Mouse (Mus musculus) lung, adult 2 months (tissue): ENCODE data around the gene Cmtm6. TPM values are rescaled to one million over a fixed set of nuclear protein-coding genes. Genes with fewer than 3 reads are reported as not detected.

Source experiments
- DNase-seq: peaks from one replicate; pipeline ENCODE4 v3.0.0; 2022
- H3K4me1 ChIP-seq: fragments of 200-500 bp; 2 replicates; pipeline ENCODE4 v1.6.1; 2011; ENCODE audit warnings: low read length; ENCODE audit not compliant: control insufficient read depth, insufficient read depth
- H3K4me3 ChIP-seq: fragments of 200-500 bp; replicated peaks from 2 replicates; pipeline ENCODE3; 2011; ENCODE audit warnings: low read depth, mild to moderate bottlenecking, control low read depth, low read length; ENCODE audit errors: extremely low read depth
- CTCF ChIP-seq: fragments of 200-500 bp; IDR thresholded peaks from 2 replicates; pipeline ENCODE4 v1.5.1; 2011; ENCODE audit warnings: mild to moderate bottlenecking, low read length, control low read depth; ENCODE audit not compliant: insufficient read depth
- POLR2A ChIP-seq: fragments of 200-500 bp; IDR thresholded peaks from 2 replicates; pipeline ENCODE4 v1.6.1; 2011; ENCODE audit warnings: low read depth, mild to moderate bottlenecking, control low read depth, low read length, borderline replicate concordance; ENCODE audit errors: extremely low read depth
- WGBS: fragments of 180-500 bp; shearing (Covaris S2); methylation state at CpG from one replicate; pipeline ENCODE4 v1.1.7; 2018; 5-methylcytosine and 5-hydroxymethylcytosine counted together
- polyA plus RNA-seq: library from polyadenylated mRNA; depleted of rRNA; stranded (reverse); fragments of >200 nt; gene quantifications from 2 replicates; pipeline ENCODE4 v1.2.3, GENCODE M21; 2012

Gene Cmtm6
- polyA plus RNA-seq, 1 experiment, result 79.8 TPM

DNA sequence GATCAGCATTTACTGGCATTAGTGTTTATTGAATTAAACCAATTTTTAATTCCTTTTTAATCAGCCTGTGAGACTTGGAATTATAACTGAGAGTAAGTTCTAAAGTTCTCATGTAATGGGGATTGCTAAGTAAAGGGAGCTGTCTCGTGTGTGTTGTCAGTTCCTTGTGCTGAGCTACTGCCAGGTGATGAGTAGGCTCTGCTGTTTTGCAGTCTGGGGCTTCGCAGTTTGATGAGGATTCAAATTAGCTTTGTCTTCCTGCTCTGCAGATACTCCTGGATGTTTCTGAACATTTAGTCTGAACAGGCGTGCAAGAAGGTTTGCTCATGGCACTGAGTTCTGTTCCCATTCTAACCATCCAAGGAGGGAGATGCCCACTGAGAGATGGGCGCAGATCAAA lies 33.8 kb upstream of the Cmtm6 start:
- Histone ChIP-seq H3K4me1 (no peaks in the 10 kb centered on the region), H3K4me3 (no peak overlapping the region)
- no peak for TF ChIP-seq CTCF
- no peak for TF ChIP-seq POLR2A
- no peak for DNase-seq
- 93% methylated on average over 4 of the region's 4 CpGs for WGBS

DNA sequence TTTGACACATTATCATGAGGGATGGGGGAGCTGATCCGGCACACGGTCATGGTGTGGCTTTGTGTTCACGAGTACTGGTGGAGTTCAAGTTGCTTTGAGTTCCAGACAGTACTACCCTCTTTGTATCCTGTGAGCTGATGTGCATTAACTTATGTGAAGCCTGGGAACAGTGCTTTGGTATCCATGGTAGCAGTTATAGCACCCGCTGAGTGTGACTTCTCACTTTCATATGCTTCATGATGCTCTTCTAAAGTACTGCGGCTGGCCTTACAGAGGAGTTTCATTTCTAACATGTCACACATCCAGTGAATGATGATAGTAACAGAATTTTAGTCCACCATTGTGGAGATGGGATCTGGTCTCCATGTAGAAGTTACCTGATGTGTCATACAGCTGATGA lies 33.0 kb upstream of the Cmtm6 start:
- DNase-seq, result no peak
- TF ChIP-seq POLR2A, result no peak
- no peak for TF ChIP-seq CTCF
- H3K4me1 ChIP-seq, result no peaks in the 10 kb centered on the region
- WGBS, result 85% methylated on average over 5 of the region's 5 CpGs
- no peak overlapping the region for H3K4me3 ChIP-seq

DNA sequence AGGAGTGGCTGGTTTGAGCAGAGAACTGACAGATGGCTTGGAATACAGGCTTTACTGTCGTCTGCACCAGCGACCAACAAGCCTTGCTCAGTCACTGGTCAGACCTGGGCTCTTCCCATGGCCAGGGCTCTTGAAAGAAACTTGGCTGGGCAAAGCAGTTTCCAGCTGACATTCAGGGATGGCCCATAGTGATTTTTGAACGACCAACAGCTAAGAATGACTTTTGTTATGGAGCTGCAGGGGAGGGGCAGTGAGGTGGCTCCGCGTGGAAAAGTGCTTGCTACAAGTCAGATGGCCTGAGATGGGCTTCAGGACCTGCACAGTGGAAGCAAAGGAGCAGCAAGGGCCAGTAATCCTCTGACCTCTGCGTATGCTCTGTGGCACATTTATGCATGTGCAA lies 31.7 kb upstream of the Cmtm6 start:
- DNase-seq, result no peak
- Histone ChIP-seq H3K4me3 (no peak overlapping the region), H3K4me1 (no peaks in the 10 kb centered on the region)
- TF ChIP-seq POLR2A (no peak), CTCF (no peak)
- 65% methylated on average over 6 of the region's 6 CpGs for WGBS

DNA sequence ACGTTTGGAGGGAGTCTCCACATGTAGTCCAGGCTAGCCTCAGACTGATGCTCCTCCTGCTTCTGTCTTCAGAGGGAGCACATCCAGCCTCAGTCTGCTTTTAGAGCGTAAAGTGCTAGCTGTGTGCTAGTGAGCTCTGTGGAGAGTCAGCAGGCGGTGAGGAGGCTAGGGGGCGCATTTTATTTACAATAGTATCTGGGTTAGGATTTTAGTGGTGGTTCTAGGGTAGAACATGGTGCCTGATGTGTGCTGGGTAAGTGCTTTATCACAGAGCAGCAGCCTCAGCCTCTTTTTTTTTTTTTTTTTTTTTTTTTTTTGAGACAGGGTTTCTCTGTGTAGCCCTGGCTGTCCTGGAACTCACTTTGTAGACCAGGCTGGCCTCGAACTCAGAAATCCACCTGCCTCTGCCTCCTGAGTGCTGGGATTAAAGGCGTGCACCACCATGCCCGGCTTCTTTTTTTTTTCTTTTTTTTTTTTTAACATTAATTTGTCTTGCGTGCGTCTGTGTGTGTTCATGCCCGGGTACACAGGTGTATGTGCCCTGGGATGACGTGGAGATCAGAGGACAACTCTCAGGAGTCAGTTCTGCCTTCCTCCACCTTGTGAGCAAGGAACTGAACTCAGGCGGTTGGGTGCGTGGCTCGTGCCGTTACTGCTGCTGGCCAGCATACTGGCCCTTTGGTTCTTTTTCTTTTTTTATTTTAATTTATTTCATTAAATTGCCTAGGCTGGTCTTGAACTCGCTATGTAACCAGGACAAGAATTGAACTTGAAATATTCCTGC lies 30.8 kb upstream of the Cmtm6 start:
- WGBS, result 89% methylated on average over 15 of the region's 16 CpGs
- DNase-seq, result no peak
- Histone ChIP-seq H3K4me3 (no peak overlapping the region), H3K4me1 (no peaks in the 10 kb centered on the region)
- TF ChIP-seq POLR2A, result no peak
- TF ChIP-seq CTCF, result no peak

DNA sequence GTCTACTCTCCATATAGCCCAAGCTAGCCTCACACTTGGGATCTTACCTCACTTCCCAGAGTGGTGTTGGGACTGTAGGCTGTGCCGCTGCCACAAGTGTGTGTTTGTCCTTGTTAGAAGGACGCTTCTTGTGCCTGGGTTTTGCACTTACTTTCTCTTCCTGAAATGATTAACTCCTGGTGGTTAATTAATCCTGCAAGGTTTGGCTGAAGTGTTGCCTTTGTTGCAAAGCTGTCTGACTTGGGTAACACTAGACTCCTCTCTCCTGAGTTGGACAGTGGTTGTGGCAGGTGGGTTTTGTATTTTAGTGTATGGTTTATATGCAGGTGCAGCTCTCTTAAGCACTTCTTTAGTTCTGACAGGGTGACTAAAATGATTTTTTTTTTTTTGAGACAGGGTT lies 29.9 kb upstream of the Cmtm6 start:
- WGBS, result 75% methylated on average over 2 of the region's 2 CpGs
- H3K4me3 ChIP-seq, result no peak overlapping the region
- no peaks in the 10 kb centered on the region for H3K4me1 ChIP-seq
- no peak for DNase-seq
- no peak for TF ChIP-seq CTCF
- no peak for TF ChIP-seq POLR2A

DNA sequence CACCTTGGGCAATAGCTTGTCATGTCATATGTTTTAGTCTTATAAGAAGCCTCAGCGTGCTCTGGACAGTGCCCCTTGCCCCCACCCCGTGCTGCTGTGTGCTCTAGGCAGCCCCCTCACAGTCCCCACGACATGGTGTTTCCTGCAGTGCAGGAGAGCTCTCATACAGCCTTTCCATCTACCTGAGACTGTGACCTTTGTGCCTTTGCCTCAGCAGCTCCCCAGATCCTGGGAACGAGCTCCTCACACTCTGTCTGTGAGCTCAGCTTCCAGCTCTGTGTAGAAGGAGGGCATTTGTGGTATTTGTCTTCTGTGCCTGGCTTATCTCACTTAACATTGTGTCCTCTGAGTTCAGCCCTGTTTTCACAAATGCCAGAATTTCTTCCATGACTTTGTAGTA lies 29.0 kb upstream of the Cmtm6 start:
- H3K4me1 ChIP-seq, result no peaks in the 10 kb centered on the region
- TF ChIP-seq CTCF (no peak), POLR2A (no peak)
- H3K4me3 ChIP-seq, result no peak overlapping the region
- WGBS, result 89% methylated on average over 4 of the region's 4 CpGs
- no peak for DNase-seq

DNA sequence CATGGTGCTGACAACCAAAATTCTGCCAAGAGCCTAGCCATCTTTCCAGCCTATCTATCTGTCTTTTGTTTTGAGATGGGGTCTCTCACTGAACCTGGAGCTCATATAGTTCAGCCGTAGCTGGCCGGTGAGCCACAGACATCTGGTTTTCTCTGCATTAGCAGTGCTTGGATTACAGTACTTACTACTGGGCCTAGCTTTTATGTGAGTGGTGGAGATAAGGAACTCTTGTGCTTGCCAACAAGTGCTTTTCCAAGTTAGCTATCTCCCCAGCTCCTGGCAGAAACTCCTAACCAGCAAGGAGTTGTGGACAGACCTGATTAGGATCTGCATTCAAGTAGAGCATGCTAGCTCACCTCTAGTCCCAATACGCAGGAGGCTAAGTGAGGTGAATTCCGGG lies 23.1 kb upstream of the Cmtm6 start:
- no peak for TF ChIP-seq CTCF
- no peak for TF ChIP-seq POLR2A
- Histone ChIP-seq H3K4me3 (no peak overlapping the region), H3K4me1 (no peaks in the 10 kb centered on the region; the same call in 1 of the 2 replicates)
- 90% methylated on average over 4 of the region's 4 CpGs for WGBS
- no peak for DNase-seq

DNA sequence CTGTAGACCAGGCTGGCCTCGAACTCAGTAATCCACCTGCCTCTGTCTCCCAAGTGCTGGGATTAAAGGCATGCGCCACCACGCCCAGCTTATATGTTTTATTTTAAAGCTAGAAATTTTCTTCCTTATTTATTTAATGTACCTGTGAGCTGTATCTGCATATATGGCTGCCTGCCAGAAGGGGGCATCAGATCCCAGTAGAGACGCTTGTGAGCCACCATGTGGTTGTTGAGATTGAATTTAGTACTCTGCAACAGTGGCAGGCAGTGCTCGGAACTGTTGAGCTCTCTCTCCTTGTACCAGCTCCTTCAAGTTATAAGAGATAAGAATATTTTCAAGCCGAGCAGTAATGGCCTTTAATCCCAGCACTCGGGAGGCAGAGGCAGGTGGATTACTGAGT lies 20.6 kb upstream of the Cmtm6 start:
- DNase-seq, result no peak
- no peak overlapping the region for H3K4me3 ChIP-seq
- TF ChIP-seq CTCF (0 out of 2 replicates have a peak, but pooled peaks have one; percentile 15), POLR2A (no peak)
- WGBS, result 71% methylated on average over 7 of the region's 7 CpGs
- H3K4me1 ChIP-seq, result no peaks in the 10 kb centered on the region; the same call in 1 of the 2 replicates

DNA sequence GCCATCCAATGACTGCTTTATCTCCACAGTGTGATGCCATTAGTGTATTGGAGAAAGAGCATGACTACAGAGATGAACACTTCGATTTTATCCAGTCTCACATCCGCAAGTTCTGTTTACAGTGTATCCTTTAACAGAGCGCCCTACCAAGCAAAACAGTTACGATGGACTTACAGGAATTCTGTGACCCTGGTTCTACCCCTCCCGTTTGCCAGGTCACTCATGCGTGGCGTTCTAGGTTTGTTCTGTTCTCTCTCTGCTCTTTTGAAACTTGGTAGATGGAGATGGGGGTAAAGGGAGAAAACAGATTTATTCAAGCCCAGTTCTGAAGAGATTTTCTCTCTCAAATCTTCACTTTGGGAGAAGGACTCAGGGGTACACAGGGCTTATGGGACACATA lies 17.4 kb upstream of the Cmtm6 start:
- TF ChIP-seq POLR2A, result no peak
- no peak for TF ChIP-seq CTCF
- WGBS, result 94% methylated on average over 7 of the region's 7 CpGs
- Histone ChIP-seq H3K4me3 (no peak overlapping the region), H3K4me1 (no peaks in the 10 kb centered on the region)
- DNase-seq, result no peak

DNA sequence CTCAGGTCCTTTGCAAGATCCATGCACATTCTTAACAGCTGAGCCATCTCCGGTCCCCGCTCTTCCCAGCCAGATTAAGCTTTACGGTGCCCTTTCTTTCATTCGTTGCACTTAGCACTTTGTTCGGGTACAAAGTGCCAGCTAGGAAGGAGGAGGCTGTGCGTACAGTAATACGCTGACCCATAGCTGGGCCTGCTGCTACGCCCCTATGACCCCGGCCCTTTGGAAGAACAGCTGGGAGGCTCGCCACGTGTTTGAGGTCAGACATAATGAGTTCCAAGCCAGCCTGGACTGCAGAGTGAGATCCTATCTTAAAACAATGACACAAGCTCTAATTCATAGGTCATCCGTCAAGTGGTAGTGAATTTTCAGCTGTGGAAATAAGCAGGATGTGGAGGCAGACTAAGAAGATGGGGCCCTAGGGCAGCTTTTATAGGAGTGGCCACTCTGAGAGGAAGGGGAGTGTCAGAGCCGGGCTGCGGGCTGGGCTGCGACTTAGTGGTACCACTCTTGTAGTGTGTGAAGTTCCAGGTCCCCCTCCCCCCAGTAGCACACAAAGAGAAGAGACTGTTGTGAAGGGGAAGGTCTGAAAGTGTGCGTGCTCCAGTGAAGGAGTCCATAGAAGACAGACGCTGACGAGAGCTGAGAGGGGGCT lies 14.1 kb upstream of the Cmtm6 start:
- no peak for DNase-seq
- Histone ChIP-seq H3K4me1 (no peaks in the 10 kb centered on the region), H3K4me3 (no peak overlapping the region)
- no peak for TF ChIP-seq CTCF
- no peak for TF ChIP-seq POLR2A
- 62% methylated on average over 18 of the region's 18 CpGs for WGBS
